Mouse (Mus musculus): Measurements from ENCODE around the gene Pnmt.

DNA sequence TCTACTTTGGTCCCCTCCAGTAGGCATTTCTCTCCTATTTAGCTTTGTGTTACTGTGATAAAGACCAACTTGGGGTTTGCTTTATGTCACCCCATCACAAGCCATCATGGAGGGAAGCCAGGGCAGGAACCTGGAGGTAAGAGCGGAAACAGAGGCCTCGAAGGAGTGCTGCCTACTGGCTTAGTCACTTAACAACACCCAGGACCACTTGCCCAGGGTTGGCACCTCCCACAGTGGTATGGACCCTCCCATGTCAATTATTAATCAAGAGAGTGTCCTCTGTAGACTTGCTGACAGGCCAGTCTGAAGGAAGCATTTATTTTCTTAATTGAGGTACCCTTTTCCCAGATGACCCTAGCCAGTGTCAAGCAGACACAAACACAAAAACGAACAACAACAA lies 14.6 kb downstream of the Pnmt start:
- TF ChIP-seq CTCF (IDR thresholded peaks at IDR 0.05; ENCODE audit: borderline replicate concordance, extremely low read depth, insufficient read depth, insufficient read length): no peak
- TF ChIP-seq POLR2A (IDR thresholded peaks at IDR 0.05; ENCODE audit: borderline replicate concordance, extremely low read depth, insufficient read depth, insufficient read length, poor library complexity, severe bottlenecking): no peak

All from brain, embryonic 14.5 days (tissue).